Mouse (Mus musculus) heart, postnatal 0 days (tissue): ENCODE results near the gene Gm5741. TPM values are rescaled to one million over a fixed set of nuclear protein-coding genes. Genes with fewer than 3 reads are reported as not detected.
A peak's percentile ranks its signal among the peaks of the same experiment; 100 is the strongest.

Experiments
- ATAC-seq: fragments of 200-750 bp; cut with Nextera tagmentation; 2 replicates; pipeline ENCODE4 v1.8.0; 2017; ENCODE audit warnings: low read depth, moderate number of reproducible peaks, moderate library complexity; ENCODE audit not compliant: insufficient read depth
- DNase-seq: peaks from one replicate; pipeline ENCODE4 v3.0.0-alpha.2; 2016; ENCODE audit warnings: low spot score
- H3K27ac ChIP-seq: fragments of 300-500 bp; sonication (generic); 2 replicates; pipeline ENCODE4 v1.5.1; 2014; ENCODE audit warnings: low read depth, mild to moderate bottlenecking
- H3K27me3 ChIP-seq: fragments of 300-500 bp; sonication (generic); 2 replicates; pipeline ENCODE4 v1.6.1; 2014; ENCODE audit warnings: low read length, mixed read lengths; ENCODE audit not compliant: control insufficient read depth, insufficient read depth
- H3K36me3 ChIP-seq: fragments of 300-500 bp; sonication (generic); replicated peaks from 2 replicates; pipeline ENCODE4 v1.6.1; 2014; ENCODE audit warnings: low read length, mixed read lengths; ENCODE audit not compliant: control insufficient read depth, insufficient read depth
- H3K4me1 ChIP-seq: fragments of 300-500 bp; sonication (generic); 2 replicates; pipeline ENCODE4 v1.6.1; 2014; ENCODE audit warnings: antibody characterized with exemption; ENCODE audit not compliant: control insufficient read depth, insufficient read depth
- H3K4me2 ChIP-seq: fragments of 300-500 bp; sonication (generic); 2 replicates; pipeline ENCODE4 v1.6.1; 2014; ENCODE audit warnings: low read depth, mild to moderate bottlenecking, low read length, moderate library complexity
- H3K4me3 ChIP-seq: fragments of 300-500 bp; sonication (generic); 2 replicates; pipeline ENCODE4 v1.5.1; 2014; ENCODE audit warnings: low read depth, low read length
- H3K9ac ChIP-seq: fragments of 300-500 bp; sonication (generic); replicated peaks from 2 replicates; pipeline ENCODE4 v1.6.1; 2014; ENCODE audit warnings: low read depth, low read length, mixed read lengths
- H3K9me3 ChIP-seq: fragments of 300-500 bp; sonication (generic); replicated peaks from 2 replicates; pipeline ENCODE4 v1.6.1; 2016; ENCODE audit warnings: low read length; ENCODE audit not compliant: control insufficient read depth
- CTCF ChIP-seq: IDR thresholded peaks from 2 replicates; pipeline ENCODE4 v1.5.1; 2016; ENCODE audit warnings: antibody characterized with exemption, control low read depth, low read depth
- EP300 ChIP-seq: IDR thresholded peaks from 2 replicates; pipeline ENCODE4 v1.6.1; 2016; ENCODE audit warnings: antibody characterized with exemption, low read depth
- WGBS: fragments of 180-500 bp; shearing (Covaris S2); extraction: QIAGEN DNeasy Blood & Tissue Kit; methylation state at CpG from one replicate; pipeline ENCODE4 v1.1.7; 2014; 5-methylcytosine and 5-hydroxymethylcytosine counted together
- polyA plus RNA-seq: library from polyadenylated mRNA; unstranded; fragments of >200 nt; fragmentation: Nextera tagmentation; extraction: Ambion mirVana; gene quantifications from 2 replicates; pipeline ENCODE4 v1.2.1, GENCODE M21; 2015
- total RNA-seq: library from RNA; depleted of rRNA; stranded (reverse); fragments of >200 nt; gene quantifications from 2 replicates; pipeline ENCODE4 v1.2.3, GENCODE M21; 2014; ENCODE audit warnings: low replicate concordance

Gene Gm5741
- total and polyA plus RNA-seq, 2 experiments from 2014 or later = not detected

DNA sequence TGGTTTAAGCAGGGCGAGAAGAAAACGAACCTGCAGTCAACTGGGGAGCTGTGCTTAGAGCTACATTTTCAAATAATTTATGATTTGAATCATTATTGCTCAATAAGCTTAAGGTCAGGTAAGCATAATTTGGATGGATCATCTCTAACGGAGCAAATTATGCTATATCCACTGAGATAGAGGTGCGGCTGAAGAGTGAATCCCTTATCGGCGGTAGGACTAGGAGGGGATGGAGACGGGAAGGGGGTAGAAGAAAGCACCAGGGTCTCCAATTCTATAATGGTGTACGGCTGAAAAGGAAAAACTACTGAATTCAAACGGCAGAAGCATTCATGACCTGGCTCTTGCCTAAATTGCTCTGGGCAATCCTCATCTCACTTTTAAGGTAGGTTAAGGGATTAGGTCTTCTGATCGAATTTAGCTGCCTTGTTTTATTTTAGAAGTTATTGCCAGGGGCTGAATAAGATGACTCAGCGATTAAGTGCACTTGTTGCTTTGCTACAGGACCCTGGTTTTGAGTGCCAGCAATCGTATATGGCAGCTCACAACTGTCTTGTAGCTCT is 32.5 kb downstream of the Gm5741 start:
- DNase-seq (no peak), ATAC-seq (no peak)
- Histone ChIP-seq H3K4me2 (peak overlapping the region; percentile 97), H3K9me3 (no peaks in the 10 kb centered on the region), H3K4me3 (peak overlapping the region; percentile 76), H3K27ac (peak overlapping the region; percentile 96), H3K36me3 (peaks cover 25% of the 10 kb centered on the region), H3K9ac (peak overlapping the region; percentile 94), H3K27me3 (no peaks in the 10 kb centered on the region), H3K4me1 (peaks cover 14% of the 10 kb centered on the region)
- 8% methylated on average over 12 of the region's 12 CpGs for WGBS
- TF ChIP-seq CTCF (no peak), EP300 (no peak)

DNA sequence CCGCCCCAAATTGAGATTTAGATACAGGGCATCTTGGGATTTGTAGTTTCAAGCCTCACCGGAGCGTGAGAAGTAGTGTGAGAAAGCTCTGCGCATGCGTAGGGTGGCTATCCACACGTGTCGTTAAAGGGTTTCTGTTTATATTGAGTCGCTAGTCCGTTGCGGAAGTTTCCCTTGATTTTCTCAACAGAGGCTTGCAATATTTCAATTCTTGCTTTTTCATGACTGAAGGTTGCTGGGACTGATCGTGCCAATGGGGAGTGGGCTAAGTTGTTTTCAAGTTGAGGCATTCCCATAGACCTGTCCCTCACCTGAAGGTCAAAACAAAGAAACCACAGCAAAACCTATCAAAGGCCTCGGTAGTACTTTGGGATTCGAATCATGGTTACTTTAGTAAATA is 33.0 kb downstream of the Gm5741 start:
- Histone ChIP-seq H3K4me1 (peaks cover 14% of the 10 kb centered on the region), H3K36me3 (peaks cover 28% of the 10 kb centered on the region), H3K27ac (no peak overlapping the region), H3K4me3 (peak overlapping the region; percentile 76), H3K9me3 (no peaks in the 10 kb centered on the region), H3K9ac (peak overlapping the region; percentile 94; the same call in 1 of the 2 replicates), H3K27me3 (no peaks in the 10 kb centered on the region), H3K4me2 (peak overlapping the region; percentile 97)
- no peak for ATAC-seq
- 4% methylated on average over 13 of the region's 13 CpGs for WGBS
- no peak for TF ChIP-seq EP300
- TF ChIP-seq CTCF = no peak
- peak; percentile 87 for DNase-seq

DNA sequence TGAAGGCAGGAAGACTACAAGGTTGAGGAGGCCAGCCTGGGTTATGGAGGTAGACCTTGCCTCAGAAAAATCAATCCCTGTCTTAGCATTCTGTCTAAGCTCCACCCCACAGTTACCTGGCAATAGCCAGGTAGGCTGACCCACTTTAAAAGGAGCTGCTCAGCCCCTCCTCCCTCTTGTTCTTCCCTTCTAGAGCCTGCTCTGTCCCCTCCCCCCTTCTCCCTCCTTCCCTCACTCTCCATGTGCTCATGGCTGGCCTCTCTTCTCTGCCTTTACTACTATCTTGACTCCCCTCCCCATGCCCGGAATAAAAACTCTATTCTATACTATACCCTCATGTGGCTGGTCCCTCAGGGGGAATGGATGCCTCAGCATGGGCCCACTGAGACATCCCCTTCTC is 33.9 kb downstream of the Gm5741 start:
- Histone ChIP-seq H3K4me1 (peaks cover 14% of the 10 kb centered on the region), H3K27ac (no peak overlapping the region), H3K4me2 (no peak overlapping the region), H3K4me3 (no peak overlapping the region), H3K9ac (no peak overlapping the region), H3K9me3 (no peaks in the 10 kb centered on the region), H3K36me3 (peaks cover 32% of the 10 kb centered on the region), H3K27me3 (no peaks in the 10 kb centered on the region)
- TF ChIP-seq EP300 (no peak), CTCF (no peak)
- ATAC-seq = no peak
- no peak for DNase-seq
- WGBS = 40% methylated on average over 1 of the region's 1 CpGs

DNA sequence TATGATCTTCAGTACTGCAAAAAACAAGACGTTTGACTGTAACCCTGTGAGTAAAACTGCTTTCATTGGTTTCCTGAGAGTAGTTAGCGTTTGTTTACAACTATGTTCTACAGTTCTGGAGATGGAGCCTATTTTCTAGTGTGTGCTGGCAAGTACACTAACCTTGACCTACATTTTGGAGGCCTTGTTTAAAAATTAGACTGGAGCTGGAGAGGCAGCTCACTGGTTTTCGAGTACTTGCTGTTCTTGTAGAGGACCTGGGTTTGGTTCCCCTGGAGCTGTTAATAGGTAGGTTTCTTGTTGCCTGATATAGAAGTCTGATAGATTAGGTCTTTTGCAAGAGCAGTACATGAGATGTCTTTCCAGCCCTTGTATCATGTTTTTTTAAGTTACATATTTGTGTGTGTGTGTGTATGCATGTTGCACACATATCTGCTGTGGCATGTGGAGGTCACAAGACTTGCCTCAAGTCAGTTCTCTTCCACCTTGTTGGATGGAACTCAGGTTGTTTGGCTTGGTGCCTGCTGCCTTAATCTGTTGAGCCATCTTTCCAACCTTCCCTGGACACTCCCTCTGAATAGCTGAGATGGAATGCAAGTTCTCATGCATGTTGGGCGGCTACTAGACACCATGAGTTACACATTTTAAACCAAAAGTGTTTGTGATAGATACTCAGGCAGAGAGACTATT is 35.0 kb downstream of the Gm5741 start:
- WGBS = 80% methylated on average over 4 of the region's 4 CpGs
- no peak overlapping the region for H3K27ac ChIP-seq
- ATAC-seq = no peak

DNA sequence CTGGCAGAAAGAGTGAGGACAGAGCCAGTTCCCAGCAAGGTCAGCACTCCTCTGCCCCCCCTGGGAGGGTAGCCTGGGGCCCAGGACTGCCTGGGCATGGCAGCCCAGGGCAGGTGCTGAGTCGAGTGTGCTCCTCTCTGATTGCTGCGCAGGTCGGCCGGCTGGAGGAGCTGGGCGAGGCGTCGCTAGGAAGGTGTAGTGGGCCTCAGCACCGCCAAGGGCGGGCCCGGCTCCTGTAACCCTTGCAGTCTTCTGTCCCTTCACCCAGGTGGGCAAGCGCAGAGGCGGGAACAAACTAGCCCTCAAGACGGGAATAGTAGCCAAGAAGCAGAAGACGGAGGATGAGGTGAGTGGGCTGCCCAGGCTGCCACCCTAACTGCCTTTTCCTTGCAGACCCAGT is 38.5 kb downstream of the Gm5741 start:
- Histone ChIP-seq H3K27me3 (no peaks in the 10 kb centered on the region), H3K9me3 (no peaks in the 10 kb centered on the region), H3K27ac (no peak overlapping the region), H3K4me2 (no peak overlapping the region), H3K4me3 (no peak overlapping the region), H3K36me3 (peaks cover 32% of the 10 kb centered on the region), H3K4me1 (peaks cover 28% of the 10 kb centered on the region), H3K9ac (no peak overlapping the region)
- DNase-seq = no peak
- ATAC-seq = no peak
- TF ChIP-seq CTCF = no peak
- no peak for TF ChIP-seq EP300
- WGBS = 87% methylated on average over 14 of the region's 14 CpGs

More for the DNA sequence above, 35.0 kb downstream of the Gm5741 start:
- no peak overlapping the region for H3K9ac ChIP-seq
- peaks cover 32% of the 10 kb centered on the region for H3K36me3 ChIP-seq
- DNase-seq = no peak
- peaks cover 18% of the 10 kb centered on the region for H3K4me1 ChIP-seq
- no peaks in the 10 kb centered on the region for H3K9me3 ChIP-seq
- H3K4me3 ChIP-seq = no peak overlapping the region
- no peak overlapping the region for H3K4me2 ChIP-seq
- TF ChIP-seq CTCF (no peak), EP300 (no peak)
- H3K27me3 ChIP-seq = no peaks in the 10 kb centered on the region

DNA sequence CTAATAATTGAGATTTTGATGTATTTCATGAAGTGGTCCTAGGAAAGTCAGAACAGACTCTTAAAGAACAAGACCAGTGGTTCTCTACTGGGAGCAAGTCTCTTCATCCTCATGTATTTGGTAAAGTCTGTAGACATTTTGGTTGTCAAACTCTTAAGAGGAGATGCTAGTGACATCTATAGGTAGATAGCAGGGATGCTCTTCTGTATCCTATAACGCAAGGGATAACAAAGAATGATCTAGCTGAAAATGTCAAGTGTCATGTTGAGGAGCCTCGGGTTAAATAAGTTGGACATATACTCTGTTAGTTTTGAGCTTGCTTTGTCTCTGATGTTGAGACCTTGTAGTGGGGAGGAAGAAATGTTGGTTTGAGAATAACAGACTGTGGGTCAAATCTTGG is 39.9 kb downstream of the Gm5741 start:
- peaks cover 43% of the 10 kb centered on the region for H3K36me3 ChIP-seq
- no peaks in the 10 kb centered on the region for H3K9me3 ChIP-seq
- H3K4me1 ChIP-seq = peaks cover 31% of the 10 kb centered on the region
- ATAC-seq (no peak), DNase-seq (no peak)
- 12% methylated on average over 2 of the region's 2 CpGs for WGBS
- TF ChIP-seq CTCF = no peak
- no peak for TF ChIP-seq EP300
- H3K27ac ChIP-seq = no peak overlapping the region
- H3K27me3 ChIP-seq = no peaks in the 10 kb centered on the region
- peak overlapping the region; percentile 98 for H3K9ac ChIP-seq
- peak overlapping the region; percentile 97 for H3K4me3 ChIP-seq
- peak overlapping the region; percentile 91 for H3K4me2 ChIP-seq
